Mouse (Mus musculus): ENCODE measurements around the gene Tdpoz2. TPM values are rescaled to one million over a fixed set of nuclear protein-coding genes. Genes with fewer than 3 reads are reported as not detected.

The Tdpoz2 gene
- total and polyA plus RNA-seq, 3 experiments, result 0.11 TPM; not detected in 2

- ATAC-seq (ENCODE audit: extremely low read depth, insufficient number of reproducible peaks, low FRiP score, poor library complexity, severe bottlenecking) (no peak), DNase-seq (ENCODE audit: low spot score) (no peak)
- no peak overlapping the region for H3K4me3 ChIP-seq (ENCODE audit: low read depth, low read length)
- no peaks in the 10 kb centered on the region for H3K27me3 ChIP-seq (ENCODE audit: insufficient read depth, low read length)
- TF ChIP-seq GATA2 (IDR thresholded peaks at IDR 0.05; ENCODE audit: borderline replicate concordance, low read depth, low read length) (no peak), POLR2AphosphoS5 (IDR thresholded peaks at IDR 0.05; ENCODE audit: insufficient replicate concordance, low read depth, low read length) (no peak), GATA1 (IDR thresholded peaks at IDR 0.05; ENCODE audit: borderline replicate concordance, low read length) (no peak), TAL1 (conservative IDR thresholded peaks at IDR 0.05; ENCODE audit: low read depth, low read length) (no peak), CTCF (IDR thresholded peaks at IDR 0.05; ENCODE audit: low read depth, low read length) (no peak)
- peaks cover 23% of the 10 kb centered on the region for H3K9me3 ChIP-seq (replicated peaks)
- no peaks in the 10 kb centered on the region for H3K4me1 ChIP-seq (ENCODE audit: insufficient read depth, low read depth, low read length)
- no peaks in the 10 kb centered on the region for H3K36me3 ChIP-seq (replicated peaks)
Measured at GRCm38 (mm10) chr3:93601903-93602302, 50.6 kb downstream of the Tdpoz2 start.

Other genes with a start within 250 kb of the Tdpoz2 start
- not detected in 2 replicates for gene Tchh, start 210.4 kb downstream of the Tdpoz2 start, total RNA-seq (2014; fragmentation: Nextera tagmentation)
- 0.05 TPM in 1 of 2 replicates, not detected in the other for gene Tchh, start 210.4 kb downstream of the Tdpoz2 start, total RNA-seq (2017)
- gene Tchh, start 210.4 kb downstream of the Tdpoz2 start, polyA plus RNA-seq (2012), result not detected in 2 replicates
- not detected in 2 replicates for gene Tchhl1, start 183.9 kb downstream of the Tdpoz2 start, total RNA-seq (2014; fragmentation: Nextera tagmentation)
- 0.12 and 0.33 TPM in 2 replicates for gene Tchhl1, start 183.9 kb downstream of the Tdpoz2 start, total RNA-seq (2017)
- not detected in 2 replicates for gene Tchhl1, start 183.9 kb downstream of the Tdpoz2 start, polyA plus RNA-seq (2012)
- gene S100a11, start 132.2 kb downstream of the Tdpoz2 start, total RNA-seq (2014; fragmentation: Nextera tagmentation), result 1.7 TPM in 1 of 2 replicates, not detected in the other
- not detected in 2 replicates for gene S100a11, start 132.2 kb downstream of the Tdpoz2 start, total RNA-seq (2017)
- not detected in 2 replicates for gene S100a11, start 132.2 kb downstream of the Tdpoz2 start, polyA plus RNA-seq (2012)
- not detected in 2 replicates for gene S100a10, start 97.6 kb downstream of the Tdpoz2 start, total RNA-seq (2014; fragmentation: Nextera tagmentation)
- gene S100a10, start 97.6 kb downstream of the Tdpoz2 start, total RNA-seq (2017), result not detected in 2 replicates
- not detected in 2 replicates for gene S100a10, start 97.6 kb downstream of the Tdpoz2 start, polyA plus RNA-seq (2012)
- not detected in 2 replicates for gene Tdpoz1, start 23.6 kb upstream of the Tdpoz2 start, total RNA-seq (2014; fragmentation: Nextera tagmentation)
- gene Tdpoz1, start 23.6 kb upstream of the Tdpoz2 start, total RNA-seq (2017), result not detected in 2 replicates
- not detected in 2 replicates for gene Tdpoz1, start 23.6 kb upstream of the Tdpoz2 start, polyA plus RNA-seq (2012)
- gene Gm37596, start 40.4 kb upstream of the Tdpoz2 start, total RNA-seq (2014; fragmentation: Nextera tagmentation), result not detected in 2 replicates
- not detected in 2 replicates for gene Gm37596, start 40.4 kb upstream of the Tdpoz2 start, total RNA-seq (2017)
- gene Gm37596, start 40.4 kb upstream of the Tdpoz2 start, polyA plus RNA-seq (2012), result not detected in 2 replicates
- not detected in 2 replicates for gene Gm5773, start 120.3 kb upstream of the Tdpoz2 start, total RNA-seq (2014; fragmentation: Nextera tagmentation)
- not detected in 2 replicates for gene Gm5773, start 120.3 kb upstream of the Tdpoz2 start, total RNA-seq (2017)
- gene Gm5773, start 120.3 kb upstream of the Tdpoz2 start, polyA plus RNA-seq (2012), result not detected in 2 replicates
- not detected in 2 replicates for gene Tdpoz4, start 143.7 kb upstream of the Tdpoz2 start, total RNA-seq (2014; fragmentation: Nextera tagmentation)
- 0.27 TPM in 1 of 2 replicates, not detected in the other for gene Tdpoz4, start 143.7 kb upstream of the Tdpoz2 start, total RNA-seq (2017)
- not detected in 2 replicates for gene Tdpoz4, start 143.7 kb upstream of the Tdpoz2 start, polyA plus RNA-seq (2012)
- not detected in 2 replicates for gene Tdpoz3, start 173.3 kb upstream of the Tdpoz2 start, total RNA-seq (2014; fragmentation: Nextera tagmentation)
- gene Tdpoz3, start 173.3 kb upstream of the Tdpoz2 start, total RNA-seq (2017), result 0.22 TPM in 1 of 2 replicates, not detected in the other
- gene Tdpoz3, start 173.3 kb upstream of the Tdpoz2 start, polyA plus RNA-seq (2012), result not detected in 2 replicates